Mouse (Mus musculus): ENCODE data around the gene Rpl7a. TPM values are rescaled to one million over a fixed set of nuclear protein-coding genes. Genes with fewer than 3 reads are reported as not detected.

Gene Rpl7a
- polyA plus RNA-seq, 1 experiment from 2014 or later, result 686 TPM

DNA sequence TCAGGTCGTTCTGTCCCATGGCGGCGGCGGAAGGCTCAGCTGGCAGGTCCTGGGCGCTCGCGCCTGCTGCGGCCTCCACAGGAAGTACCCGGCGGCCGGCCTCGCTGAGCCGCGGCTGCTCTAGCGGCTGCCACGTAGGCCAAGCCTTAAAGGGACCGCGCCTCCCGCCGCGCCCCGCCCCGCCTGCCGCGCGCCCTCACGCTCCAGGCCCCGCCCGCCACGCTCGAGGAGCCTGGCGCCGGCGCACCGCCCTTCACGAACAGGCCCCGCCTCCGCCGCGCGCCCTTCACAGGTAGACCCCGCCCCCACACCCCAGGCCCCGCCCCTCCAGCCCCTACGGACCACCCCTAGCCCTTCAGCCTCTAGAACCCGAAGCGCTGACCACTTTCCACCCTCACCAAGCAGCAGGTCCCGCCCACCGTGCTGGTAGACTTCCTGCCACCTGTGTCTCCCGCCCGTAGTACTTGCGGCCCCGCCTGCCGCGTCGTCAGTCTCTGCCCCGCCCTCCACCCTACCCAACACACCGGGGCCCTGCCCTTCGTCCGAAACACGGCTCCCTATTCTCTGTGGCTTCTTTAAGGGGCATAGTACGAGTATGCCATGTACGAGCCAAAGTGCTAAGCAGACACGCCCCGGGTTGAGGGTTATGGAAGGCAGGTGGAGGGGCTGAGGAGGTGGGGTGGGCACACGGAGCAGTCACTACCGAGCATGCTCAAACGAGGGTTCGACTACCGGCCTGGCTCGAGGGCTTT is 22.9 kb downstream of the Rpl7a start, which contains the start of the genes Surf4 and Stkld1:
Gene Surf4 (minus strand): TSS at position 625 of the 752 bp plus-strand sequence.
Gene Stkld1 (plus strand): TSS at position 744 of the 752 bp plus-strand sequence.
- DNase-seq (ENCODE audit: low spot score) (peak; percentile 98), ATAC-seq (replicated peaks; ENCODE audit: low FRiP score, low read depth) (peak; percentile 95)
- H3K4me2 ChIP-seq (ENCODE audit: low read length), result peak within 1 kb of the TSS; percentile 75
- TF ChIP-seq CTCF (IDR thresholded peaks at IDR 0.05; ENCODE audit: low read depth), result no peak
- no peaks in the 10 kb centered on the region for H3K27me3 ChIP-seq (ENCODE audit: insufficient read depth, low read length)
- peak within 1 kb of the TSS; percentile 94 for H3K27ac ChIP-seq
- peak within 1 kb of the TSS; percentile 82 for H3K4me3 ChIP-seq (replicated peaks; ENCODE audit: low read depth, low read length)
- H3K4me1 ChIP-seq (replicated peaks; ENCODE audit: insufficient read depth, low read length), result peaks cover 10% of the 10 kb centered on the region; the same call in 1 of the 2 replicates
- no peaks in the 10 kb centered on the region for H3K9me3 ChIP-seq (replicated peaks; ENCODE audit: low read length)
- H3K36me3 ChIP-seq (ENCODE audit: insufficient read depth, low read length), result 0 out of 2 replicates have a peak, but pooled peaks cover 3% of the 10 kb centered on the region
- WGBS, result under 1% methylated on average over 57 of the region's 70 CpGs
- H3K9ac ChIP-seq (ENCODE audit: low read depth, low read length), result peak within 1 kb of the TSS; percentile 89

DNA sequence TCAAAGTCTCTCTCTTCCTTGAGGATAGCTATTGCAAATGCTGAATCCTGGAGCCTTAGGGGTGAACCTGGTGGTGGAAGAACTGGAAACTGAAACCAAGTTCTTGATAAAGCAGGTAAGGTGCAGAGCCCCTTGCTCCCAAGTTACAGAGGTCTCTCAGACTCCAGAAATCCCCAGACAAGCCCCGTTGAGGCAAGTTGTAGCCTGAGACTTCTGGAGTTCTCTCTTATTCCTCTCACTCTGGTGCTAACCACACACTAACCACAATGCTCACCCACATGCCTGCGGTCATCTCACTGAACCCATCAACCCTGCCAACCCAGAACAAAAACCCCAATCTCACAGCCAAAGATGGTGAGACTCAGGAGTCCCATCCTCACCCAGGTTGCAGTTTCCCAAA is 24.7 kb downstream of the Rpl7a start:
- Histone ChIP-seq H3K4me3 (replicated peaks; ENCODE audit: low read depth, low read length) (no peak overlapping the region), H3K9ac (ENCODE audit: low read depth, low read length) (no peak overlapping the region), H3K27me3 (ENCODE audit: insufficient read depth, low read length) (no peaks in the 10 kb centered on the region), H3K4me2 (ENCODE audit: low read length) (no peak overlapping the region), H3K9me3 (replicated peaks; ENCODE audit: low read length) (no peaks in the 10 kb centered on the region), H3K27ac (no peak overlapping the region), H3K4me1 (replicated peaks; ENCODE audit: insufficient read depth, low read length) (peaks cover 10% of the 10 kb centered on the region; the same call in 1 of the 2 replicates), H3K36me3 (ENCODE audit: insufficient read depth, low read length) (no peaks in the 10 kb centered on the region)
- WGBS, result 95% methylated on average over 2 of the region's 2 CpGs
- TF ChIP-seq CTCF (IDR thresholded peaks at IDR 0.05; ENCODE audit: low read depth), result no peak
- no peak for DNase-seq (ENCODE audit: low spot score)
- no peak for ATAC-seq (replicated peaks; ENCODE audit: low FRiP score, low read depth)

- no peak overlapping the region for H3K9ac ChIP-seq (ENCODE audit: low read depth, low read length)
- H3K27ac ChIP-seq, result no peak overlapping the region
- no peak for TF ChIP-seq CTCF (IDR thresholded peaks at IDR 0.05; ENCODE audit: low read depth)
- 74% methylated on average over 1 of the region's 1 CpGs for WGBS
- no peak for DNase-seq (ENCODE audit: low spot score)
- H3K36me3 ChIP-seq (ENCODE audit: insufficient read depth, low read length), result no peaks in the 10 kb centered on the region
- H3K4me3 ChIP-seq (replicated peaks; ENCODE audit: low read depth, low read length), result no peak overlapping the region
- H3K27me3 ChIP-seq (ENCODE audit: insufficient read depth, low read length), result no peaks in the 10 kb centered on the region
- peaks cover 10% of the 10 kb centered on the region; the same call in 1 of the 2 replicates for H3K4me1 ChIP-seq (replicated peaks; ENCODE audit: insufficient read depth, low read length)
- no peak overlapping the region for H3K4me2 ChIP-seq (ENCODE audit: low read length)
- no peak for ATAC-seq (replicated peaks; ENCODE audit: low FRiP score, low read depth)
- H3K9me3 ChIP-seq (replicated peaks; ENCODE audit: low read length), result no peaks in the 10 kb centered on the region
Measured at GRCm38 (mm10) chr2:26936425-26936824, 25.9 kb downstream of the Rpl7a start.

DNA sequence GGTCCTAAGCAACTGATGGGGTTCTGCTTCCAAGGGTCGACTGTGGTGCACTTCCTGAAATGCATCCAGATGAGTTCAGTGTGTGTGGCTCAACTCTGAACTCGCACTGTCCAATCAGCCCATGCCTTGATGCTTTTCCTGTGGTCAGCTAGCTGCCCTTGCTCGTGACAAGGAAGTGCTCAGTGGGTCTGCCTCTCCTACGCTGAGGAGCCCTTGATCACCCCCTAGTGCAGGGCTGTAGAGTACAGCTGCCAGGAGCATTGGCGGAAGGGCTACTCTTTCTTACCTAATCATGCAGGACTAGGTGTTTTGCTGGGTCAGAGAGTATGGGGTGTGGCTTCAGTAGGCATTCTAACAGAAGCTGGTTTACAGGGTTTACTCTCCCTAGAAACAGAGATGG is 31.0 kb downstream of the Rpl7a start:
- no peak overlapping the region for H3K27ac ChIP-seq
- no peaks in the 10 kb centered on the region for H3K4me1 ChIP-seq (replicated peaks; ENCODE audit: insufficient read depth, low read length)
- 36% methylated on average over 5 of the region's 5 CpGs for WGBS
- no peak for DNase-seq (ENCODE audit: low spot score)
- H3K9me3 ChIP-seq (replicated peaks; ENCODE audit: low read length), result no peaks in the 10 kb centered on the region
- no peaks in the 10 kb centered on the region for H3K27me3 ChIP-seq (ENCODE audit: insufficient read depth, low read length)
- H3K9ac ChIP-seq (ENCODE audit: low read depth, low read length), result no peak overlapping the region
- no peak overlapping the region for H3K4me3 ChIP-seq (replicated peaks; ENCODE audit: low read depth, low read length)
- no peak overlapping the region for H3K4me2 ChIP-seq (ENCODE audit: low read length)
- ATAC-seq (replicated peaks; ENCODE audit: low FRiP score, low read depth), result peak; percentile 77
- no peaks in the 10 kb centered on the region for H3K36me3 ChIP-seq (ENCODE audit: insufficient read depth, low read length)
- peak; percentile 43; the same call in 1 of the 2 replicates for TF ChIP-seq CTCF (IDR thresholded peaks at IDR 0.05; ENCODE audit: low read depth)

DNA sequence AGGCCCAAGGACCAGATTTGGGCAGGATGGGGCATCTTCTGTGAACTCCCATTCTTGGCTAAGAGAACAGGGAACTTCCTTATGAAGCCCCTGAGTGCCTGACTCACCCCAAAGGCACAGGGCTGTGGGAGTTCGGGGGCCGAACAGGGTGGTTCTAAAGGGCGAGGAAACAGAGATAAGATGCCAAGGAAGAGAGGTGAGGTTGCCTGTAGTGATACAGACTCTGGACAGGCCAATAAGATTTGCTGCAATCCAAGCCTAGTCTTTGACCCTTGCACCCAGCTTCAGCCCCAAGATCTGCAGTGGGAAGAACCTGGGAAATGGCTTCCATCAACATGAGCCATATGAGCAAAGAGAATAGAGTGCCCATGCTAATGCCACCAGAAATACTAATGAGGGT is 32.7 kb downstream of the Rpl7a start:
- H3K4me2 ChIP-seq (ENCODE audit: low read length), result no peak overlapping the region
- H3K4me1 ChIP-seq (replicated peaks; ENCODE audit: insufficient read depth, low read length), result no peaks in the 10 kb centered on the region
- H3K4me3 ChIP-seq (replicated peaks; ENCODE audit: low read depth, low read length), result no peak overlapping the region
- H3K27ac ChIP-seq, result no peak overlapping the region
- H3K9ac ChIP-seq (ENCODE audit: low read depth, low read length), result no peak overlapping the region
- H3K36me3 ChIP-seq (ENCODE audit: insufficient read depth, low read length), result no peaks in the 10 kb centered on the region
- DNase-seq (ENCODE audit: low spot score) (no peak), ATAC-seq (replicated peaks; ENCODE audit: low FRiP score, low read depth) (no peak)
- H3K9me3 ChIP-seq (replicated peaks; ENCODE audit: low read length), result no peaks in the 10 kb centered on the region
- no peak for TF ChIP-seq CTCF (IDR thresholded peaks at IDR 0.05; ENCODE audit: low read depth)
- H3K27me3 ChIP-seq (ENCODE audit: insufficient read depth, low read length), result no peaks in the 10 kb centered on the region
- WGBS, result 75% methylated on average over 3 of the region's 3 CpGs

DNA sequence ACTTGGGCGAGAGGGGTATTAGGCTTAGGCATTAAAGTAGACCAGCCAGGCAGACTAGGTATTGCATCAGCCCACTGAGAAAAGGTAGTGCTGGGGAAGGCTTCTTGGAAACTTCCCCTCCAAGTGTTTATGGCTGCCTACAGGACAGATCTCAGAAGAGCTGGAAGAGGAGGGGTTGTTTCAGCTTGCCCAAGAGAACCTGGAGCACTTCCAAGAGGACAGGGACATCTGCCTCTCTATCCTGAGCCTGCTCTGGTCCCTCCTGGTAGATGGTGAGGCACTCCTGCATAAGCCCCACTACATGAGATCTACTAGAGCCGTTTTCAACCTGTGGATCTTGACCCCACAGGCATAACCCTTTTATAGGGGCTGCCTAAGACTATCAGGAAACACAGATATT is 39.8 kb downstream of the Rpl7a start:
- TF ChIP-seq CTCF (IDR thresholded peaks at IDR 0.05; ENCODE audit: low read depth), result no peak
- H3K4me1 ChIP-seq (replicated peaks; ENCODE audit: insufficient read depth, low read length), result no peaks in the 10 kb centered on the region
- DNase-seq (ENCODE audit: low spot score) (no peak), ATAC-seq (replicated peaks; ENCODE audit: low FRiP score, low read depth) (no peak)
- H3K27ac ChIP-seq, result no peak overlapping the region
- H3K9ac ChIP-seq (ENCODE audit: low read depth, low read length), result no peak overlapping the region
- no peaks in the 10 kb centered on the region for H3K27me3 ChIP-seq (ENCODE audit: insufficient read depth, low read length)
- WGBS, result 80% methylated on average over 2 of the region's 2 CpGs
- H3K4me2 ChIP-seq (ENCODE audit: low read length), result no peak overlapping the region
- H3K4me3 ChIP-seq (replicated peaks; ENCODE audit: low read depth, low read length), result no peak overlapping the region
- H3K36me3 ChIP-seq (ENCODE audit: insufficient read depth, low read length), result peaks cover 34% of the 10 kb centered on the region
- H3K9me3 ChIP-seq (replicated peaks; ENCODE audit: low read length), result no peaks in the 10 kb centered on the region
